Mouse (Mus musculus): ENCODE data around the gene Evx1.
"Not testable (repeated sequence)": the region's sequence is repeated elsewhere in the genome, so short reads cannot be mapped to it uniquely, and the experiment has no call there.

The Evx1 gene

GRCm38 (mm10) chr6:52321826-52322315, 8.6 kb downstream of the Evx1 start:
- DNase-seq (ENCODE audit: low spot score) = no peak

DNA sequence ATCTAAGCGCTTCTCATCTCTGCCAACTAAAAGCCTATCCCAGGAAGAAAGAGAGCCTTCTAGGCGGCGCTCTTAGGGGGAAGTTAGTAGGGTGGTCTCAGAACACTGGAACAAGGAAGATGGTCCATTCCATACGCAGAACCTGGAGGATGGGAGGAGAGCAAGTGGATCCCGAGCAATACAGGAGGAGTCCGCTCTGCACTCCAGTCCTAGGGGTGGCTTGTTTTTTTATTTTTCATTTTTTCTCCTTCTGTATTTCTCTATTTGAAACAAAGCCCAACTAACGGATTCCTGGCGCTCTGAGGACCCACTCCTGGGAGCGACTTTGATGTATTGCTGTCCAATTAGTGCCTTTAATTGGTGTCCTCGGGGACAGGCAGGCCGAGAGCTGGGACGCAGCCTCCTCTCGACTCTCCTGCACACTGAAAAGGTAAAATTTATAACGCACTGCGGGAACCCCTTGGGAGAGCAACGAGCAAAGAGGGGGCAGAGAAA, 9.5 kb downstream of the Evx1 start:
- DNase-seq (ENCODE audit: low spot score) = no peak

DNA sequence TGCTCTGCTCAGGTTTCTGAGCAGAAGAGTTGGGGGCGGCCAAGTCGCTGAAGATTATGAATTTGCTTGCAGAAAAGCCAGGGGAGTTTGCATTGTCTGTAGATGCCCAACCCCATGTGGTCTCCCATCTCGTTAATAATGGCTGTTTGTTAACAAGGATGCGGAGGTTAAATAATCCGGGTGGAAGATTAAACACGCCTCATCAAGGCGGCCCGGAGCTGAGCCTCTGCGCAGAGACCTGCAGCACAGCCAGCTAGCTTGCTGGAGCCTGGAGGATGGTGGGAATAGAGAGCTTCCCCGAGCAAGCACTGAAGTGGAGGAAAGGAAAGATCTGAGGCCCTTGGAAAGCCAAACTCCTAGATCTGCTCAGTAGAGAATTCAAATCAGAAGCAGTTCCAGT, 10.0 kb downstream of the Evx1 start:
- DNase-seq (ENCODE audit: low spot score) = no peak

DNA sequence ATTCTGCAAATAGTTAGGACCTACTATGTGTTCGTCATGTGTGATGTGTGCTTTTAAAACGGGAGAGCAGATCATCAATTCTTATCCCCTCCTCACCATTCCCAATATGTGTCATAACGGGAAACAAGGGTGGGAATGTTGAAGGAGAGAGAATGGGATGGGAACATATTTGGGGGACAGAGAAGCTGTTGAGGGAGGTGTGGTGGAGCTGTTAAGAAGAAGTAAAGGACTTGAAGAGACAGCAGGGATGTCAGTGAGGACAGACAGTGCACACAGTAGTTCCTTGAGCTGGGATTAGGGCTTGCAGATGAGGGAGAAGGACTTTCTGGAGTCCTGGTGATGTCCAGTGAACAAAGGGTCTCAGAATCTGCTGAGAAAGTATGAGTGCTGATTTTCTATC, 10.8 kb downstream of the Evx1 start:
- no peak for DNase-seq (ENCODE audit: low spot score)

GRCm38 (mm10) chr6:52346816-52347215, 33.5 kb downstream of the Evx1 start:
- DNase-seq (ENCODE audit: low spot score) = not testable (repeated sequence)

DNA sequence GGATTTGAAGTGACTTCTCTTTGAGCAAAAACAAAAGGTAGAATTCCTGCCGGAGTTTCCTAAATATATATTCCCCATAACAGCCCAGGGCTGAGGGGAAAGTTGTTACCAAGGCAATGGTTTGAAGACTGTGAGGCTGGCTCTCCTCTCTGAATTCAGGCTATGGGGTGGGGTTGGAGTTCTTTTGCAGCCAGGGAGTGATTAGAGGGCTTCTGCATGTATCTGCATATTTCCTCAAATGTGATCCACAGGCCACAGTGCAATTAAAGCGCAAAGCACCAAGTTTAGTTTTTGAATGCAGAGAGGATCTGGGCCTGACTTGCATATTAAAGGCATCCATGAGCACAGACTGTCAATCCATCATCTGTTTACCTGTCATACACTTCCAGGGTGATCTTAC, 52.7 kb downstream of the Evx1 start:
- no peak for DNase-seq (ENCODE audit: low spot score)

DNA sequence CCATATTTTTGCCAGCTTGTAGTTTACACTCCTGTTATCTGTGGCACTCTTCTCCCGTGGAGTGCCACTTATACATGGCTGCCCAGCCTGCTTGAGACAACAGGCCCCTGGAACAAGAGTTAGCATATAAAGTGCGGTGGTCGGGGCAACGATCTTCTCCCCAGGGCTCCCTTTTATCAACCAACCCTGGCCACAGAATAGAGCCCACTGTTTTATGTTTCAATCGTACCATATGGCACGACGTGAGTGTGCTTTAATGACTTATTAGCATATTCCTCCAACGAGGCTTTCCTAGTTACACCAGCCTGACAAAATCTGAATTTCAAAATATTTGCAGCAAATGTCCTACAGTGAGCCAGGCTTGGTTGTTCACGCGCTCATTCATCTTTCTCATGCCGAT, 53.2 kb downstream of the Evx1 start:
- DNase-seq (ENCODE audit: low spot score) = no peak

GRCm38 (mm10) chr6:52367067-52367466, 53.8 kb downstream of the Evx1 start:
- DNase-seq (ENCODE audit: low spot score) = no peak
